Mouse (Mus musculus): ENCODE data around the gene Maco1. TPM values are rescaled to one million over a fixed set of nuclear protein-coding genes. Genes with fewer than 3 reads are reported as not detected.

Gene Maco1
- polyA plus RNA-seq, 1 experiment from 2014 or later, result 39.9 TPM

- Histone ChIP-seq H3K36me3 (no peaks in the 10 kb centered on the region), H3K4me2 (no peak overlapping the region), H3K4me3 (no peak overlapping the region), H3K27me3 (peaks cover 3% of the 10 kb centered on the region; the same call in 1 of the 2 replicates), H3K27ac (no peak overlapping the region), H3K9me3 (no peaks in the 10 kb centered on the region), H3K4me1 (peaks cover 37% of the 10 kb centered on the region), H3K9ac (no peak overlapping the region)
- 51% methylated on average over 7 of the region's 7 CpGs for WGBS
- no peak for ATAC-seq (ENCODE audit: borderline replicate concordance, extremely low read depth, low FRiP score, low TSS enrichment)
Measured at GRCm38 (mm10) chr4:134769081-134769811, 83.9 kb downstream of the Maco1 start.

GRCm38 (mm10) chr4:134768226-134768888, 84.8 kb downstream of the Maco1 start:
- peak overlapping the region; percentile 69 for H3K4me3 ChIP-seq
- H3K4me2 ChIP-seq, result peak overlapping the region; percentile 80
- WGBS, result 11% methylated on average over 21 of the region's 21 CpGs
- H3K36me3 ChIP-seq, result no peaks in the 10 kb centered on the region
- H3K27ac ChIP-seq, result no peak overlapping the region
- H3K4me1 ChIP-seq, result peaks cover 45% of the 10 kb centered on the region
- no peaks in the 10 kb centered on the region for H3K9me3 ChIP-seq
- ATAC-seq (ENCODE audit: borderline replicate concordance, extremely low read depth, low FRiP score, low TSS enrichment), result no peak
- H3K27me3 ChIP-seq, result peaks cover 3% of the 10 kb centered on the region; the same call in 1 of the 2 replicates
- peak overlapping the region; percentile 77 for H3K9ac ChIP-seq

GRCm38 (mm10) chr4:134767426-134768225, 85.5 kb downstream of the Maco1 start, which contains the start of gene Ldlrap1:
TSS of gene Ldlrap1 (minus strand) at chr4:134768024.
- Histone ChIP-seq H3K27me3 (peaks cover 3% of the 10 kb centered on the region; the same call in 1 of the 2 replicates), H3K27ac (peak within 1 kb of the TSS; percentile 38), H3K4me2 (peak within 1 kb of the TSS; percentile 80), H3K9me3 (no peaks in the 10 kb centered on the region), H3K36me3 (no peaks in the 10 kb centered on the region), H3K4me3 (peak within 1 kb of the TSS; percentile 69), H3K4me1 (peaks cover 49% of the 10 kb centered on the region), H3K9ac (peak within 1 kb of the TSS; percentile 77)
- WGBS, result under 1% methylated on average over 58 of the region's 80 CpGs
- peak; percentile 84 for ATAC-seq (ENCODE audit: borderline replicate concordance, extremely low read depth, low FRiP score, low TSS enrichment)

GRCm38 (mm10) chr4:134766904-134767425, 86.2 kb downstream of the Maco1 start:
- peak; percentile 17; the same call in 1 of the 2 replicates for ATAC-seq (ENCODE audit: borderline replicate concordance, extremely low read depth, low FRiP score, low TSS enrichment)
- WGBS, result 2% methylated on average over 23 of the region's 23 CpGs
- Histone ChIP-seq H3K36me3 (no peaks in the 10 kb centered on the region), H3K27me3 (peaks cover 3% of the 10 kb centered on the region; the same call in 1 of the 2 replicates), H3K4me2 (peak overlapping the region; percentile 80), H3K27ac (peak overlapping the region; percentile 38; the same call in 1 of the 2 replicates), H3K4me3 (peak overlapping the region; percentile 69), H3K4me1 (peaks cover 56% of the 10 kb centered on the region), H3K9ac (peak overlapping the region; percentile 77), H3K9me3 (no peaks in the 10 kb centered on the region)

- H3K4me3 ChIP-seq, result peak overlapping the region; percentile 69
- H3K4me1 ChIP-seq, result peaks cover 63% of the 10 kb centered on the region
- WGBS, result 70% methylated on average over 6 of the region's 6 CpGs
- peak overlapping the region; percentile 80 for H3K4me2 ChIP-seq
- H3K27me3 ChIP-seq, result peaks cover 3% of the 10 kb centered on the region; the same call in 1 of the 2 replicates
- no peaks in the 10 kb centered on the region for H3K9me3 ChIP-seq
- H3K27ac ChIP-seq, result no peak overlapping the region
- H3K9ac ChIP-seq, result peak overlapping the region; percentile 77; the same call in 1 of the 2 replicates
- no peak for ATAC-seq (ENCODE audit: borderline replicate concordance, extremely low read depth, low FRiP score, low TSS enrichment)
- no peaks in the 10 kb centered on the region for H3K36me3 ChIP-seq
Measured at GRCm38 (mm10) chr4:134766277-134766676, 86.9 kb downstream of the Maco1 start.

- Histone ChIP-seq H3K27ac (no peak overlapping the region), H3K4me2 (no peak overlapping the region), H3K9me3 (no peaks in the 10 kb centered on the region), H3K36me3 (no peaks in the 10 kb centered on the region), H3K9ac (no peak overlapping the region), H3K27me3 (no peaks in the 10 kb centered on the region; the same call in 1 of the 2 replicates), H3K4me3 (no peak overlapping the region), H3K4me1 (peaks cover 82% of the 10 kb centered on the region)
- 36% methylated on average over 3 of the region's 3 CpGs for WGBS
- no peak for ATAC-seq (ENCODE audit: borderline replicate concordance, extremely low read depth, low FRiP score, low TSS enrichment)
Measured at GRCm38 (mm10) chr4:134764333-134764732, 88.8 kb downstream of the Maco1 start.

GRCm38 (mm10) chr4:134762360-134762759, 90.8 kb downstream of the Maco1 start:
- Histone ChIP-seq H3K4me2 (no peak overlapping the region), H3K27me3 (no peaks in the 10 kb centered on the region), H3K27ac (no peak overlapping the region), H3K9ac (no peak overlapping the region), H3K9me3 (no peaks in the 10 kb centered on the region), H3K4me1 (peaks cover 84% of the 10 kb centered on the region), H3K4me3 (no peak overlapping the region), H3K36me3 (no peaks in the 10 kb centered on the region)
- no peak for ATAC-seq (ENCODE audit: borderline replicate concordance, extremely low read depth, low FRiP score, low TSS enrichment)
- 67% methylated on average over 6 of the region's 6 CpGs for WGBS

GRCm38 (mm10) chr4:134760793-134761201, 92.3 kb downstream of the Maco1 start:
- Histone ChIP-seq H3K4me3 (no peak overlapping the region), H3K4me2 (peak overlapping the region; percentile 35), H3K9ac (no peak overlapping the region), H3K9me3 (no peaks in the 10 kb centered on the region), H3K4me1 (peaks cover 76% of the 10 kb centered on the region), H3K27me3 (no peaks in the 10 kb centered on the region), H3K36me3 (no peaks in the 10 kb centered on the region), H3K27ac (peak overlapping the region; percentile 84)
- peak; percentile 70 for ATAC-seq (ENCODE audit: borderline replicate concordance, extremely low read depth, low FRiP score, low TSS enrichment)
- WGBS, result 6% methylated on average over 9 of the region's 9 CpGs

GRCm38 (mm10) chr4:134760281-134760680, 92.9 kb downstream of the Maco1 start:
- H3K36me3 ChIP-seq, result no peaks in the 10 kb centered on the region
- H3K9ac ChIP-seq, result no peak overlapping the region
- WGBS, result 38% methylated on average over 6 of the region's 6 CpGs
- ATAC-seq (ENCODE audit: borderline replicate concordance, extremely low read depth, low FRiP score, low TSS enrichment), result no peak
- H3K4me2 ChIP-seq, result peak overlapping the region; percentile 35
- H3K4me3 ChIP-seq, result no peak overlapping the region
- H3K27me3 ChIP-seq, result no peaks in the 10 kb centered on the region
- H3K27ac ChIP-seq, result peak overlapping the region; percentile 84
- H3K4me1 ChIP-seq, result peaks cover 76% of the 10 kb centered on the region
- no peaks in the 10 kb centered on the region for H3K9me3 ChIP-seq

- ATAC-seq (ENCODE audit: borderline replicate concordance, extremely low read depth, low FRiP score, low TSS enrichment), result no peak
- no peak overlapping the region for H3K4me3 ChIP-seq
- no peaks in the 10 kb centered on the region for H3K27me3 ChIP-seq
- H3K36me3 ChIP-seq, result no peaks in the 10 kb centered on the region
- no peak overlapping the region for H3K4me2 ChIP-seq
- H3K4me1 ChIP-seq, result peaks cover 78% of the 10 kb centered on the region
- H3K9me3 ChIP-seq, result no peaks in the 10 kb centered on the region
- WGBS, result 78% methylated on average over 7 of the region's 7 CpGs
- H3K9ac ChIP-seq, result no peak overlapping the region
- H3K27ac ChIP-seq, result peak overlapping the region; percentile 84
Measured at GRCm38 (mm10) chr4:134759564-134759963, 93.6 kb downstream of the Maco1 start.

GRCm38 (mm10) chr4:134758922-134759321, 94.2 kb downstream of the Maco1 start:
- H3K36me3 ChIP-seq, result no peaks in the 10 kb centered on the region
- WGBS, result 80% methylated on average over 14 of the region's 14 CpGs
- H3K9me3 ChIP-seq, result no peaks in the 10 kb centered on the region
- H3K27me3 ChIP-seq, result no peaks in the 10 kb centered on the region
- H3K4me3 ChIP-seq, result no peak overlapping the region
- H3K4me2 ChIP-seq, result no peak overlapping the region
- ATAC-seq (ENCODE audit: borderline replicate concordance, extremely low read depth, low FRiP score, low TSS enrichment), result no peak
- peaks cover 78% of the 10 kb centered on the region for H3K4me1 ChIP-seq
- H3K27ac ChIP-seq, result no peak overlapping the region
- no peak overlapping the region for H3K9ac ChIP-seq

Data from lung, embryonic 15.5 days (tissue).